Mouse (Mus musculus) midbrain, embryonic 14.5 days (tissue): ENCODE results near the gene Hectd2. TPM values are rescaled to one million over a fixed set of nuclear protein-coding genes. Genes with fewer than 3 reads are reported as not detected.
A peak's percentile ranks its signal among the peaks of the same experiment; 100 is the strongest.

Source experiments
- ATAC-seq: fragments of 200-750 bp; cut with Nextera tagmentation; 2 replicates; pipeline ENCODE4 v1.8.0; 2017; ENCODE audit warnings: moderate number of reproducible peaks, moderate library complexity; ENCODE audit not compliant: low FRiP score, low TSS enrichment
- DNase-seq: peaks from one replicate; pipeline ENCODE4 v3.0.0-alpha.2; 2015
- H3K27ac ChIP-seq: fragments of 300-500 bp; sonication (generic); replicated peaks from 2 replicates; pipeline ENCODE4 v1.5.1; 2014; ENCODE audit warnings: mild to moderate bottlenecking, low read depth, low read length, moderate library complexity
- H3K27me3 ChIP-seq: fragments of 300-500 bp; sonication (generic); 2 replicates; pipeline ENCODE4 v1.6.1; 2014; ENCODE audit warnings: low read length, control low read depth, mixed read lengths; ENCODE audit not compliant: control insufficient read depth, insufficient read depth
- H3K36me3 ChIP-seq: fragments of 300-500 bp; sonication (generic); 2 replicates; pipeline ENCODE4 v1.6.1; 2014; ENCODE audit warnings: low read length, control low read depth; ENCODE audit not compliant: control insufficient read depth, insufficient read depth
- H3K4me1 ChIP-seq: fragments of 300-500 bp; sonication (generic); 2 replicates; pipeline ENCODE4 v1.6.1; 2014; ENCODE audit warnings: mild to moderate bottlenecking, antibody characterized with exemption, low read length, control low read depth; ENCODE audit not compliant: control insufficient read depth, insufficient read depth
- H3K4me2 ChIP-seq: fragments of 300-500 bp; sonication (generic); 2 replicates; pipeline ENCODE4 v1.6.1; 2014; ENCODE audit warnings: mild to moderate bottlenecking, low read length, moderate library complexity
- H3K4me3 ChIP-seq: fragments of 300-500 bp; sonication (generic); replicated peaks from 2 replicates; pipeline ENCODE4 v1.5.1; 2014; ENCODE audit warnings: low read depth, low read length
- H3K9ac ChIP-seq: fragments of 300-500 bp; sonication (generic); replicated peaks from 2 replicates; pipeline ENCODE4 v1.6.1; 2014; ENCODE audit warnings: mild to moderate bottlenecking, low read length, moderate library complexity
- H3K9me3 ChIP-seq: fragments of 300-500 bp; sonication (generic); 2 replicates; pipeline ENCODE4 v1.6.1; 2016; ENCODE audit warnings: low read length, control low read depth, mixed read lengths; ENCODE audit not compliant: control insufficient read depth
- WGBS: fragments of 180-500 bp; shearing (Covaris S2); extraction: QIAGEN DNeasy Blood & Tissue Kit; methylation state at CpG from one replicate; pipeline ENCODE4 v1.1.7; 2014; 5-methylcytosine and 5-hydroxymethylcytosine counted together
- polyA plus RNA-seq: library from polyadenylated mRNA; unstranded; fragments of >200 nt; fragmentation: Nextera tagmentation; extraction: Ambion mirVana; gene quantifications from 2 replicates; pipeline ENCODE4 v1.2.1, GENCODE M21; 2014

Hectd2 gene
- polyA plus RNA-seq, 1 experiment from 2014 or later = 16.4 TPM

DNA sequence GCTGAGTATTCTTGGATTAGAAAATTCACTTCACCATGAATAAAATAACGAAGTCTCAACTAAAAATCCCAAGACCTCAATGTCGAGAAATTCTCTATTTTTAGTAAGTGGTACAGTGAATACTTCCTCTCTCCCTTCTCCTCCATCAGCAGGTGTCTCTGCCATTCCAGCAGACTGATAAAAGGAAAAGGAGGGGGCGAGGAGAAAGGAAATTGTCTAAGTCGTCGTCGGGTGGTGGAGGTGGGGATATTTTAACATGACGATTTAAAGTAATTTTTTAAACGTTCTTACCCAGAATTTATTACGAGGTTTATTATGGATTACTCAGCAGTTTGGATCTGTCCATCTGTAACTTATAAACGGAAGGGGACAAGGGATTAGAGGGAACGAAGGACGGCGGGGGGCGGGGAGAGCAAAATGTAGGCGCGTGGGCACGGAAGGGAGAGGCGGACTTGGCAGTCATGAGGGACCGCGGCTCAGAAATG lies 836 bp upstream of the Hectd2 start:
- no peaks in the 10 kb centered on the region for H3K9me3 ChIP-seq
- no peaks in the 10 kb centered on the region for H3K36me3 ChIP-seq
- no peaks in the 10 kb centered on the region for H3K4me1 ChIP-seq
- peak overlapping the region; percentile 87 for H3K4me2 ChIP-seq
- peak overlapping the region; percentile 93 for H3K27ac ChIP-seq
- H3K4me3 ChIP-seq = peak overlapping the region; percentile 69
- ATAC-seq (no peak), DNase-seq (peak; percentile 71)
- 5% methylated on average over 20 of the region's 20 CpGs for WGBS
- H3K27me3 ChIP-seq = peaks cover 3% of the 10 kb centered on the region; the same call in 1 of the 2 replicates
- H3K9ac ChIP-seq = peak overlapping the region; percentile 78

DNA sequence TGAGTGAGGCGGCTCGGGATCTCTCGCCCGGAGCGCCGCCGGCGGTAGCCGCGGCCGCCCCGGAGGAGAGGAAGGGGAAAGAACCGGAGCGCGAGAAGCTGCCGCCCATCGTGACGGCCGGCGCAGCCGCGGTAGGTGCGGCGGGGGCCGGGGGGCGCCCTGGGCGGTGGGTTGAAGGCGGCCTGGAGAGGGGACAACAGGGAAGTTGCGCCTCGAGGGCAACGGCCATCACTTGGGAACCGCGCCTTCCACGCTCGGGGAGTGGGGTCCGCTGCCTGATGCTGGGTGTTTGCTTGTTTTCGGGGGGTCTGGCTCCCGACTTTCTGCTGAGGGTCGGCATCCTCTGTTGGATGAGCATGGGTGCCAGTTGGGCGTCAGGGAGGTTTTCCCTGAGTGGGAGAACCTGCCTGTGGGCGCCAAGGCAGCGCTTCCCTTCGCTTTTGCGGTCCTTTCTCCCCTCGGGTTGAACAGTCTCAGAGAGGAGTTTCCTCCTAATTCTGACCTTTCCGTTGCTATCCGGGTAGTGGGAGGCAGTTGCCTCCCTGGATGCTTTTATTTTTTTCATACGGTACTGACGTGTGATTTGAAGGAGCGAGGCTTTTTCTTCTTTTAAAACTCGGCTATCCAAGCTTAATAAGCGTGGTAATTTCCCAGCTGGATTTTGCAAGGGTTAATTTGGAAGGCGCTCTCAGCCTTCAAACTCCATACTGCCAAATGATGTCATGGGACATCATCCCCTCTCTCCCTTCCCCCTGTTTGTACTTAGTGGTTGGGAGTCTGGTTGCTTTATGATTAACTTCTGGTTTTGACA lies 551 bp downstream of the Hectd2 start:
- Histone ChIP-seq H3K27ac (peak overlapping the region; percentile 93), H3K9ac (peak overlapping the region; percentile 91), H3K4me2 (peak overlapping the region; percentile 63), H3K4me1 (no peaks in the 10 kb centered on the region), H3K9me3 (no peaks in the 10 kb centered on the region), H3K27me3 (peaks cover 3% of the 10 kb centered on the region; the same call in 1 of the 2 replicates), H3K36me3 (no peaks in the 10 kb centered on the region), H3K4me3 (peak overlapping the region; percentile 79)
- under 1% methylated on average over 53 of the region's 53 CpGs for WGBS
- peak; percentile 69 for DNase-seq
- peak; percentile 84 for ATAC-seq

DNA sequence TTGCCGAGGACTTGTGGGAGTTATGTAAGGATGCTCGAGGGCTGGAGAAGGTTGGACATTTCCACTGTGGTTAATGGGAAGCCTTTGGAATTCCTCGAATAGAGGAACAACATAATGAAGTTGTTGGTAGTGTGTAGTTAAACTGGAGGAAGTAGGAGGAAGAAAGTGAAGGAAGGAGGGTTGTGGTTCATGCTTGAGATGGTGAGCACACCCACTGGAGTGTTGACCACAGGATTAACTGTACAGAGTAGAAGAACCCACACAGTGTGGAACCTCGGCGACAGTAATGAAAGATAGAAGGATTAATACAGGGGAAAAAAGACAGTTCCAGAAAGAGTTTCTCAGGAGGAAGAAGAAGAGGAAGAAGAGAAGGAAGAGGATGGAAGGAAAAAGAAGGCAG lies 4.9 kb downstream of the Hectd2 start:
- Histone ChIP-seq H3K27me3 (no peaks in the 10 kb centered on the region), H3K4me3 (no peak overlapping the region), H3K27ac (no peak overlapping the region), H3K9ac (no peak overlapping the region), H3K4me1 (no peaks in the 10 kb centered on the region), H3K36me3 (no peaks in the 10 kb centered on the region), H3K4me2 (no peak overlapping the region), H3K9me3 (no peaks in the 10 kb centered on the region)
- ATAC-seq (no peak), DNase-seq (no peak)
- WGBS = 85% methylated on average over 5 of the region's 5 CpGs

DNA sequence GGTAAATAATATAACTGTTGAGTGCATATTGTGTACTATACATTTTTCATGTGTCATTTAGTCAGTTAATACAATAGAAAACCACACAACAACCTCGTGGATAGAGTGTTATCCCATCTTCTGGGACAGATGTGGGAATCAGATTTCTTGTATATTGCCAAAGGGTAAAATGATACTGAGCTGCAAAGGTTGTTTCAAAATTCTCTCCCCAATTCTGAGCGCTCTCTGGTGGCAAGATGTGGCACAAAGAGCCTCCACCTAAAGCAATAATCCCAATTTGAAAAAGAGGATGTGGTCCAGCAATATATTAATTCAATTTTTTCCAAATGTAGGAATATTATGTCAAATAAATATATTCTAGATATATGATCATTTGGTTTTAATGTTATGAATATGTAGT lies 5.7 kb downstream of the Hectd2 start:
- H3K36me3 ChIP-seq = no peaks in the 10 kb centered on the region
- no peaks in the 10 kb centered on the region for H3K4me1 ChIP-seq
- no peaks in the 10 kb centered on the region for H3K9me3 ChIP-seq
- H3K27ac ChIP-seq = no peak overlapping the region
- peak; percentile 22 for DNase-seq
- H3K9ac ChIP-seq = no peak overlapping the region
- no peak overlapping the region for H3K4me2 ChIP-seq
- no peaks in the 10 kb centered on the region for H3K27me3 ChIP-seq
- no peak for ATAC-seq
- no peak overlapping the region for H3K4me3 ChIP-seq
- 17% methylated on average over 2 of the region's 2 CpGs for WGBS

DNA sequence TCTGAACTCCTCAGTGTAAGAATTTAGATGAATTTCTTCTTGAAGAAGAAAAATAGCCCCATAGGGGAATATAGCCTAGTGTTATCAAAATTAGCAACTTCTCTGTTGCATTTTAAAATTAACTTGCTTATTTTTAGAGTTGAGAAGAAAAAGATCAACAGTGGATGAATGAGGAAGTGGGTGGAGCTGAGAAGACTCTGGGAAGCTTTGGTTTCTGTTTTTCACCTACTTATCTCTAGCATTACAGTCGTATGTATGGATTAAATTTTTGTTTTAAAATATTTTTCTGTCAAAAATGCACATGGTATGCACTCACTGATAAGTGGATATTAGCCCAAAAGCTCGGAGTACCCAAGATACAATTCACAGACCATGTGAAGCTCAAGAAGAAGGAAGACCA lies 6.7 kb downstream of the Hectd2 start:
- H3K4me3 ChIP-seq = no peak overlapping the region
- H3K36me3 ChIP-seq = no peaks in the 10 kb centered on the region
- 71% methylated on average over 2 of the region's 2 CpGs for WGBS
- DNase-seq (no peak), ATAC-seq (no peak)
- H3K4me1 ChIP-seq = no peaks in the 10 kb centered on the region
- H3K9me3 ChIP-seq = no peaks in the 10 kb centered on the region
- no peak overlapping the region for H3K4me2 ChIP-seq
- H3K27ac ChIP-seq = no peak overlapping the region
- H3K9ac ChIP-seq = no peak overlapping the region
- H3K27me3 ChIP-seq = no peaks in the 10 kb centered on the region

DNA sequence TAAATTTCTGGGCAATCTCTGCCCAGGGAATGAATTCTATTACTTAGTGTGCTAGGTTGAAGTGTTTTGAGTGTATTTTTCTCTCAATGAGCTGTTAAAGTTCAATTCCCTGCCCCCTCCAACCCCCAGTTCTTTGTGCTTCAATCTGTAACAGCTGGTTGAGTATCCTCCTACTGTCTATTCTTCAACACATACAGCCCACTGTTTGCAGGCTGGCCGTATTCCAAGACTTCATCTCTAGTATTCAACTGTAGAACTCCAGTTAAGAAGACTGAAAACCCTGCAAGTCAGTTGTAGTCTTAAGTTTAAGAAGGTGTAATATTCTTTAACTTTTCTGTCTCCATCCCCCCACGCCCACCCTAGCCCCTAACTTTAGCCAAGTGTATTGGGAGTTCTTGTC lies 10.0 kb downstream of the Hectd2 start:
- Histone ChIP-seq H3K27ac (no peak overlapping the region), H3K4me2 (no peak overlapping the region), H3K4me1 (no peaks in the 10 kb centered on the region), H3K36me3 (no peaks in the 10 kb centered on the region), H3K27me3 (no peaks in the 10 kb centered on the region), H3K9me3 (no peaks in the 10 kb centered on the region), H3K9ac (no peak overlapping the region), H3K4me3 (no peak overlapping the region)
- WGBS = 74% methylated on average over 2 of the region's 2 CpGs
- peak; percentile 39 for DNase-seq
- ATAC-seq = no peak

DNA sequence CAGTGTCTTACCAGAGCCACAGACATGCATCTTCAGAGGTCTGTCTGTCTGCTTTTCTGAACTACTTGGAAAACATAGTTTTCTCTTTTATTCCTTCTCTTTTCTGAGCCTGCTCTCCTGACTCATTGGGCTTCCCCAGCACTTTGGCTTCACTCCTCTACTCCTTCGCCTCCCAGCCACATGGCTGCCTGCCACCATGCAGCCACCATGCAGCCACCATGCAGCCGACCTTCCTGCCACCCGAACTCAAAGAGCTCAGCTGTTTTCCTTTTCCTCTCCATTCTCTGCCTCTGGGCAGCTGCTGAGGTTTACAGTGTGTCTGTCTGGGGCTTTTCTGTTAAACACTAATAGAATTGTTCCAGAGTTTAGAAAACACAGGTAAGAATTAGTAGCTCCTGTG lies 19.5 kb downstream of the Hectd2 start:
- no peak for DNase-seq
- H3K36me3 ChIP-seq = no peaks in the 10 kb centered on the region
- H3K9ac ChIP-seq = no peak overlapping the region
- no peaks in the 10 kb centered on the region for H3K27me3 ChIP-seq
- no peak for ATAC-seq
- H3K4me3 ChIP-seq = no peak overlapping the region
- H3K4me1 ChIP-seq = no peaks in the 10 kb centered on the region
- no peak overlapping the region for H3K4me2 ChIP-seq
- no peak overlapping the region for H3K27ac ChIP-seq
- 72% methylated on average over 3 of the region's 3 CpGs for WGBS
- H3K9me3 ChIP-seq = no peaks in the 10 kb centered on the region

DNA sequence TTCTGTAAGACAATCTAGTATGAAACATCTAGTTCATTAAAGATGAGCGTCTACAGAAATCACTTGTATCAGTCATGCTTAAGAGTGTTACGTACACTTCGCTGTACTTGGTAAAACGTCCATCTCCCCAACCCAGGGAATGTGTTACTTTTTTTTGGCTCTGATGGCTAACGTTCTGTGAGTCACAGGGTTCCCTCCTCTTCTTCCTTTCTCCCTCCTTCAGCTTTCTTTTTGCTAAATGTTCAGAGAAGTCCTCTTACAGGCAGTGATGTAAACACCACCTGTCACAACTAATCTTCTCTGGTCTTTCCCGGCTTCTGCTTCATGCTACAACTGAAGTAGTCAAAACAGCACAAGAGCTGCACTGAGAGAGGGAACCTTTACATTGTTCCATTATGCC lies 20.7 kb downstream of the Hectd2 start:
- DNase-seq (no peak), ATAC-seq (no peak)
- Histone ChIP-seq H3K36me3 (no peaks in the 10 kb centered on the region), H3K4me1 (no peaks in the 10 kb centered on the region), H3K9ac (no peak overlapping the region), H3K4me3 (no peak overlapping the region), H3K4me2 (no peak overlapping the region), H3K27ac (no peak overlapping the region), H3K9me3 (no peaks in the 10 kb centered on the region), H3K27me3 (no peaks in the 10 kb centered on the region)
- 91% methylated on average over 6 of the region's 6 CpGs for WGBS

DNA sequence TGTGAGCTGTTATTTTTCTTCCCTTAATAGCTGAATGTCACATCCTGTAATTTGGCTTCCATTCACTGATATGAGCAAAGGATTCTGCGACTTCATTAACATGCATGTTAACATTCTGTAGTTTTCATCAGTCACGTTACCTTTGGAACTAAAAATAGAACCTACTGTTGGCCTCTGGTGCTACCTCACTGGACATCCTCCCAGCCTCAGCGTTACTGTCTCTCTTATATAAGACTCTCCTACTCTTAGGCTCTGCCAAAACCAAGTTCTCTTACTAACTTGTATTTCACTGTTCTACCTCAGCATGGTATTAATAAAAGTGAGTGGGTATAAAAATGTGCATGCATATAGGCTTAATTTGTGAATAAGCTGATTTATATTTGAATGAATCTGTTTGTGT lies 26.4 kb downstream of the Hectd2 start:
- Histone ChIP-seq H3K4me3 (no peak overlapping the region), H3K36me3 (no peaks in the 10 kb centered on the region), H3K4me2 (no peak overlapping the region), H3K4me1 (no peaks in the 10 kb centered on the region), H3K27ac (no peak overlapping the region), H3K27me3 (no peaks in the 10 kb centered on the region), H3K9ac (no peak overlapping the region), H3K9me3 (no peaks in the 10 kb centered on the region)
- 89% methylated on average over 3 of the region's 3 CpGs for WGBS
- no peak for ATAC-seq
- DNase-seq = no peak
